Mouse (Mus musculus) erythroid progenitor cell, adult 5-6 weeks (primary cell): ENCODE results near the gene Tox2. TPM values are rescaled to one million over a fixed set of nuclear protein-coding genes. Genes with fewer than 3 reads are reported as not detected.

Experiments
- ATAC-seq: replicated peaks from 2 replicates; pipeline ENCODE4 v1.8.0; 2016; ENCODE audit warnings: moderate number of reproducible peaks, mild to moderate bottlenecking, moderate TSS enrichment, inconsistent platforms; ENCODE audit not compliant: poor library complexity, low FRiP score, severe bottlenecking
- total RNA-seq, 2 experiments: library from RNA; stranded (forward) in 1 of 2; stranded (reverse) in 1 of 2; fragments of 150-400 nt in 1 of 2; fragments of 186-747, 209-891 nt in 1 of 2; gene quantifications; 2 replicates each; pipeline versions ENCODE4 v1.2.3 to v1.2.4; 2015 to 2017; ENCODE audit warnings: low replicate concordance in 2 of 2

The Tox2 gene
- total RNA-seq (2015; ENCODE audit: low replicate concordance), result not detected in 2 replicates
- not detected in 2 replicates for total RNA-seq (2017; ENCODE audit: low replicate concordance)

- ATAC-seq, result no peak
Measured at GRCm38 (mm10) chr2:163202884-163203634, at the start of gene Tox2. Gene Tox2 (plus strand): TSS chr2:163203125.

- ATAC-seq, result no peak
Measured at GRCm38 (mm10) chr2:163154673-163155072, 48.3 kb upstream of the Tox2 start.

GRCm38 (mm10) chr2:163158979-163159378, 43.9 kb upstream of the Tox2 start:
- no peak for ATAC-seq

GRCm38 (mm10) chr2:163164461-163164990, 38.4 kb upstream of the Tox2 start:
- ATAC-seq, result no peak

GRCm38 (mm10) chr2:163166067-163166805, 36.7 kb upstream of the Tox2 start:
- no peak for ATAC-seq

- no peak for ATAC-seq
Measured at GRCm38 (mm10) chr2:163171891-163172290, 31.0 kb upstream of the Tox2 start.

- no peak for ATAC-seq
Measured at GRCm38 (mm10) chr2:163174066-163174465, 28.9 kb upstream of the Tox2 start.

- no peak for ATAC-seq
Measured at GRCm38 (mm10) chr2:163175831-163176230, 27.1 kb upstream of the Tox2 start.

GRCm38 (mm10) chr2:163176502-163176901, 26.4 kb upstream of the Tox2 start:
- ATAC-seq, result no peak

- no peak for ATAC-seq
Measured at GRCm38 (mm10) chr2:163187552-163187951, 15.4 kb upstream of the Tox2 start.

- ATAC-seq, result no peak
Measured at GRCm38 (mm10) chr2:163189596-163189995, 13.3 kb upstream of the Tox2 start.

- no peak for ATAC-seq
Measured at GRCm38 (mm10) chr2:163190004-163190441, 12.9 kb upstream of the Tox2 start.

- no peak for ATAC-seq
Measured at GRCm38 (mm10) chr2:163192485-163192884, 10.4 kb upstream of the Tox2 start.

- ATAC-seq, result no peak
Measured at GRCm38 (mm10) chr2:163194015-163194414, 8.9 kb upstream of the Tox2 start.

- ATAC-seq, result no peak
Measured at GRCm38 (mm10) chr2:163194543-163194942, 8.4 kb upstream of the Tox2 start.

- ATAC-seq, result no peak
Measured at GRCm38 (mm10) chr2:163195106-163195833, 7.7 kb upstream of the Tox2 start.

- no peak for ATAC-seq
Measured at GRCm38 (mm10) chr2:163195834-163196145, 7.1 kb upstream of the Tox2 start.

GRCm38 (mm10) chr2:163201897-163202296, 1.0 kb upstream of the Tox2 start:
- no peak for ATAC-seq

GRCm38 (mm10) chr2:163202553-163202883, 407 bp upstream of the Tox2 start:
- no peak for ATAC-seq
